Mouse (Mus musculus): Measurements from ENCODE around the gene Sipa1.
A peak's percentile ranks its signal among the peaks of the same experiment; 100 is the strongest.

DNA sequence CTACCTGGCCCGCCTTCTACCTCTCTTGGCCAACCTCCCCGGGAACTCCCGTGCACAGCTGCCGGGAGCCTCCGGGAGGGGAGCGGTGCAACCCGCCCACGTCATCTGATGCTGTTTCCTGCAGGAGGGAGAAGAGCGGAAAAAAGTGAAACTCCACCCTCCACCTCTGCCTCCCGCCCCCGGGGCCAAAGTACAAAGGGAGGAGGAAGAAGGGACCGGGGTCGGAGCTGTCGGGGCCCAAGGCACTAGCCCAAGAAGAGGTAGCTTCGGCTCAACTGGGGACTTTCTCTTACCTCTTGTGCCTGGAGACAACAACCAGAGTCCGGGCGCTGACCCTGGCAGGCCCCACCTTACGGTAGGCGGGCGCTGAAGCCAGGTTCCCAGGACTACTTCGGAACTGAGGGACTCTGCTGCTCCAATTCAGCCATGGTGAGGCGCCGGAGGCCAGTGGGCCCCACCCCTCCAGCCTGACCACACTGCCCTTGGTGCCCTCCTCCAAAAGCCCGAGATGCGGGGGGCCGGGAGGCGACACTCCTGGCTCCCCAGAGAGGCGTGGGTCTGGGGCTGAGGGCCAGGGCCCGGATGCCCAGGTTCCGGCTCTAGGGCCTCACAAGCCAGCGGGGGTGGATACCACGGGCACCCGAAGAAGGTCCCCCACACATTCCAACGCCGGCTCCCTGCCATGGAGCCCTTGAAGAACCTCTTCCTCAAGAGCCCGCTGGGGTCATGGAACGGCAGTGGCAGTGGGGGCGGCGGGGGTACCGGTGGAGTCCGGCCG lies 26.2 kb upstream of the Sipa1 start:
- TF ChIP-seq CTCF (IDR thresholded peaks at IDR 0.05; ENCODE audit: low read depth): peak; percentile 37
- TF ChIP-seq EP300 (optimal IDR thresholded peaks at IDR 0.05): no peak

Data from stomach, postnatal 0 days (tissue).